Mouse (Mus musculus): ENCODE measurements around the gene Tcte2.
"Not testable (repeated sequence)": the region's sequence is repeated elsewhere in the genome, so short reads cannot be mapped to it uniquely, and the experiment has no call there.

The Tcte2 gene
- long read RNA-seq, experiment 1, partial matches to known transcripts: 0 of 2 reads
- long read RNA-seq, experiment 1, other reads (novel, unspliced or antisense): 1 of 2 reads
- long read RNA-seq, experiment 2: 0 reads

GRCm38 (mm10) chr17:13761179-13761913 is at the start of gene Tcte2:
Gene Tcte2 (minus strand): TSS chr17:13761825.
- intact Hi-C loops (cut with DNase I): loop anchor here (5.0 to 10.0 kb wide), 2 partner anchors 79 to 287 kb away; no protein-coding TSS in a partner anchor

GRCm38 (mm10) chr17:13806016-13806415 is 44.4 kb upstream of the Tcte2 start:
- intact Hi-C loops (cut with DNase I): no loop called here

GRCm38 (mm10) chr17:13802836-13803408 is 41.3 kb upstream of the Tcte2 start:
- intact Hi-C loops (cut with DNase I): no loop called here

GRCm38 (mm10) chr17:13797691-13798090 is 36.1 kb upstream of the Tcte2 start:
- intact Hi-C loops (cut with DNase I): no loop called here

- intact Hi-C loops (cut with DNase I): not testable (repeated sequence)
These were observed 28.4 kb upstream of the Tcte2 start for GRCm38 (mm10) chr17:13790033-13790432.

GRCm38 (mm10) chr17:13783469-13783868 is 21.8 kb upstream of the Tcte2 start:
- intact Hi-C loops (cut with DNase I): no loop called here

- intact Hi-C loops (cut with DNase I): no loop called here
These were observed 20.3 kb upstream of the Tcte2 start for GRCm38 (mm10) chr17:13781948-13782347.

- intact Hi-C loops (cut with DNase I): no loop called here
These were observed 17.2 kb upstream of the Tcte2 start for GRCm38 (mm10) chr17:13778865-13779264.

- intact Hi-C loops (cut with DNase I): no loop called here
These were observed 16.1 kb upstream of the Tcte2 start for GRCm38 (mm10) chr17:13777676-13778075.

- intact Hi-C loops (cut with DNase I): loop anchor here (10.0 kb wide), 1 partner anchor 294 kb away; no protein-coding TSS in a partner anchor
These were observed 7.6 kb upstream of the Tcte2 start for GRCm38 (mm10) chr17:13769256-13769655.

GRCm38 (mm10) chr17:13768531-13768930 is 6.9 kb upstream of the Tcte2 start:
- intact Hi-C loops (cut with DNase I): loop anchor here (10.0 kb wide), 1 partner anchor 294 kb away; no protein-coding TSS in a partner anchor

GRCm38 (mm10) chr17:13764911-13765310 is 3.3 kb upstream of the Tcte2 start:
- intact Hi-C loops (cut with DNase I): loop anchor here (5.0 to 10.0 kb wide), 2 partner anchors 83 to 290 kb away; no protein-coding TSS in a partner anchor

- intact Hi-C loops (cut with DNase I): loop anchor here (5.0 to 10.0 kb wide), 2 partner anchors 82 to 289 kb away; no protein-coding TSS in a partner anchor
These were observed 2.2 kb upstream of the Tcte2 start for GRCm38 (mm10) chr17:13763819-13764218.

- intact Hi-C loops (cut with DNase I): loop anchor here (5.0 to 10.0 kb wide), 2 partner anchors 78 to 286 kb away; no protein-coding TSS in a partner anchor
These were observed 898 bp downstream of the Tcte2 start for GRCm38 (mm10) chr17:13760675-13761178.

- intact Hi-C loops (cut with DNase I): loop anchor here (5.0 to 10.0 kb wide), 2 partner anchors 78 to 285 kb away; no protein-coding TSS in a partner anchor
These were observed 1.6 kb downstream of the Tcte2 start, which contains the start of gene Afdn for GRCm38 (mm10) chr17:13759853-13760627. Gene Afdn (plus strand): TSS chr17:13760539.

- intact Hi-C loops (cut with DNase I): no loop called here
These were observed 2.3 kb downstream of the Tcte2 start for GRCm38 (mm10) chr17:13759156-13759852.

- intact Hi-C loops (cut with DNase I): no loop called here
These were observed 3.0 kb downstream of the Tcte2 start for GRCm38 (mm10) chr17:13758586-13758985.

- intact Hi-C loops (cut with DNase I): no loop called here
These were observed 6.7 kb downstream of the Tcte2 start for GRCm38 (mm10) chr17:13754940-13755339.

GRCm38 (mm10) chr17:13753918-13754317 is 7.7 kb downstream of the Tcte2 start:
- intact Hi-C loops (cut with DNase I): no loop called here

GRCm38 (mm10) chr17:13749027-13749426 is 12.6 kb downstream of the Tcte2 start:
- intact Hi-C loops (cut with DNase I): no loop called here
